Mouse (Mus musculus): Measurements from ENCODE around the gene Fhl3.

Gene Fhl3

DNA sequence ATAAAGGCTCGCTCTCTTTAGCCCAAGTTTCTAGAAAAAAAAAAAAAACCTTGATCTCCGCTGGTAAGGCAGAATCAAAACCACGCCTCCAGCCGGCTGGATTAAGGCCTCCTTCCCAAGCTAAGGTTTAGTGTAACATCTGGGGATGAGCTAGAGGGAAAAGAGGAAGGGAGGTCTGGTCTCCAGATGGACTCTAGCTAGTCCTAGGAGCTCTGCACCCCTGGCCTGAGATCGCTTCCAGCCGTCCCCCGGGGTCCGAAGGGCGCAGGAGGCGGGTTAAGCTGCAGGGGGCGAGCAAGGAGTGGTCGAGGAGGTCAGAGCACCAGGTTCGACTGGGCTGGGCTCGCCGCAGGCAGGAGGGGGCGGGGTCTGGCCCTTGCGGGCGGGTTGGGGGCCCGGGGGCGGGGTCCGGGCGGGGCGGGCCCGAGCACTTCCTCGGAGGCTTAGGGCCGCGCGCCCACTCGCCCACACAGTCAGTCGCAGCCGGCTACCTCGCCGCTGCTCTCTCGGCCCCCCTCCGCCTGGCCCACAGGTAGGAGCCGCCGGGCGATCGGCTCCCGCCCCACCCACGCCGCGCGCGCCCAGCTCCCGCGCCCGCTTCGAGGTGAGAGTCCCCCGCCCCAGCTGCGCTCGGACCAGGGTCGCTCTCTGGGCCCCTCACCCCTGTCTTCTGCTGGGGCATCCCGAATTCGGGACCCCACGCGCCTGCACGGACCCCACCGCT lies at the start of gene Fhl3:
Gene Fhl3, plus strand, starts transcription at position 454 of the 724 bp plus-strand sequence.
- peak; percentile 73 to 87 for DNase-seq (ENCODE audit: inconsistent age in 2 of 2, low spot score in 1 of 2)

DNA sequence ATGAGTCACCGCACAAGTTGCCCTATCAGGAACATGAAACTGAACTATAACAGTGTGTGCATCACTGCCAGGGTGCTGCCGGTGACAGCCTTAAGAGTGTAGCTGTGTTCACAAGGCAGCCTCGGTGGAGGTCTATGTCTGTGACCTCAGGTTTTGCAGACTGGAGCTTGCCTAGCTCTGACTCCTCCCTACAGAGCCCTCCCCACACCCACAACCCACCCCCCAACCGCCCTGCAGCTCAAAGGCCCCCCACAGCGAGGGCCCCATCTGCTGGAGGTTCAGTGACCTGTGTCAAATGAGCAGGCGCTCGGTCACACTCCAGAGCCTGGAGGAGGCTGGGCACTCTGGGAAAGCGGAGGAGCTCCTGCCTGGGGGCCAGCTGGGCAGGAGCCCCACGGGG lies 47.6 kb upstream of the Fhl3 start:
- DNase-seq (ENCODE audit: inconsistent age in 2 of 2, low spot score in 1 of 2): no peak

DNA sequence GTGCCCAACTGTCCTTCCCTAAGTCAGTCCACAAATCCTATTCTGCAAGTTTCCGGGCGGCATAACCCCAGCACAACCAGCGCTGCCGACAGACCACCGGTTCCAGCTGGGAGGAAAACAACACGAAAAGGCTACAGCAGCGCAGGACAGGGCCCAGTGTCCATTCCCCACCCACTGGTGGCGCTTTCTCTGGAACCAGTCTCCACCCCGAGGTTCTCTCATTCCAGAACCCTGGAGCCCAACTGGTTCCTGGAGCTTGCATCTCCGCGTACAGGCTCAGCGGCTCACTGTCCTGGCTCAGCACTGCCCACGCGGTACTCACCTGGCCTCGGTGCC lies 44.0 kb upstream of the Fhl3 start, which contains the start of gene Pou3f1:
Gene Pou3f1, plus strand, starts transcription at position 290 of the 336 bp plus-strand sequence.
- DNase-seq (ENCODE audit: inconsistent age in 2 of 2, low spot score in 1 of 2): no peak

DNA sequence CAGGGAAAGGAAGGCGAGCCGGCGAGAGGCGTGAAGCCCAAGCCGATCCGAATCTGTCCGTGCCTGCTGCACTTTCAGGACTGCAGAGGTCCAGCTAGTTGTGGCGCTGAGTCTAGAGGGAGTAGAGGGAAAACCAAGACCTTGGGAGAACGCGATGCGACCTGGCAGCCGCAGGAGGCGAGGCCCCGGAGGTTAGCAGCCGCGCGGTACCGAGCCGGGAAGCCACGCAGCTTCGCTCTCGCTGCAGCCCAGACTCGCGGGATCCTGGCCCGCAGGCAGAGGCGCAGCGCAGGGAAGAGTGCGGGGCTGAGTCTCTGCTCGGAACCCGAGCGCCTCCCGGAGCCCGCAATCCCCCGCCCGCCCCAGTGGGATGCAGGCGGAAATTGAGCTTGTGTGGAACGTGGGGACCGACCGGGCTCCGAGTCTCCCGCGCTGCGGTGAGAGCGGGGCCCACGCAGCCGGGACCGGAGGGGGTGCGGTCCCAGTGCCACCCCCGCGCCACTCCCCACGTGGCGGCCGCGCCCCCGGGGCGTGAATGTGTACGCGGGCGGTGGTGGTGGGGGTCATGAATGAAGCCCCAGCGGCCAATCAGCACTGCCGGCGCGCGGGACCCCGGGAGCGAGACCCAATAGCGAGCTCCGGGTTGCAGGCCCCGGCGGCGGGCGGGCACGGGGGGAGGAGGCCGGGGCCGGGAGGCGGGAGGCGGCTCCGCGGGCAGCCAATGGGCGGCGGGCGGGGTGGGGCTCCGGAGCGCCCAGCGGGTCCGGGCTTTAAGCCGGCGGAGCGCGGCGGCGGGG lies 43.4 kb upstream of the Fhl3 start:
- DNase-seq (ENCODE audit: inconsistent age in 2 of 2, low spot score in 1 of 2): peak; percentile 77 to 90

DNA sequence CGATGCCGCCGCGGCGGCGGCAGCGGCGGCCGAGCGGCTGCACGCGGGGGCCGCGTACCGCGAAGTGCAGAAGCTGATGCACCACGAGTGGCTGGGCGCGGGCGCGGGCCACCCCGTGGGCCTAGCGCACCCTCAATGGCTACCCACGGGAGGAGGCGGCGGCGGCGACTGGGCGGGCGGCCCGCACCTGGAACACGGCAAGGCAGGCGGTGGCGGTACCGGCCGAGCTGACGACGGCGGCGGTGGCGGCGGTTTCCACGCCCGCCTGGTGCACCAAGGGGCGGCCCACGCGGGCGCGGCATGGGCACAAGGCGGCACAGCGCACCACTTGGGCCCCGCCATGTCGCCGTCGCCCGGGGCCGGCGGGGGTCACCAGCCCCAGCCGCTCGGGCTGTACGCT lies 42.7 kb upstream of the Fhl3 start:
- peak in 1 of 2 experiments; percentile 18 for DNase-seq (ENCODE audit: inconsistent age in 2 of 2, low spot score in 1 of 2)

DNA sequence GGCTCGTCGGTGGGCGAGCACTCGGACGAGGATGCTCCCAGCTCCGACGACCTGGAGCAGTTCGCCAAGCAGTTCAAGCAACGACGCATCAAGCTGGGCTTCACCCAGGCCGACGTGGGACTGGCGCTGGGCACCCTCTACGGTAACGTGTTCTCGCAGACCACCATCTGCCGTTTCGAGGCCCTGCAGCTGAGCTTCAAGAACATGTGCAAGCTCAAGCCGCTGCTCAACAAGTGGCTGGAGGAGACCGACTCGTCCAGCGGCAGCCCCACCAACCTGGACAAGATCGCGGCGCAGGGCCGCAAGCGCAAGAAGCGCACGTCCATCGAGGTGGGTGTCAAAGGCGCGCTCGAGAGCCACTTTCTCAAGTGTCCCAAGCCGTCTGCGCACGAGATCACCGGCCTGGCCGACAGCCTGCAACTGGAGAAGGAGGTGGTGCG lies 42.1 kb upstream of the Fhl3 start:
- peak in 1 of 2 experiments; percentile 40 for DNase-seq (ENCODE audit: inconsistent age in 2 of 2, low spot score in 1 of 2)

DNA sequence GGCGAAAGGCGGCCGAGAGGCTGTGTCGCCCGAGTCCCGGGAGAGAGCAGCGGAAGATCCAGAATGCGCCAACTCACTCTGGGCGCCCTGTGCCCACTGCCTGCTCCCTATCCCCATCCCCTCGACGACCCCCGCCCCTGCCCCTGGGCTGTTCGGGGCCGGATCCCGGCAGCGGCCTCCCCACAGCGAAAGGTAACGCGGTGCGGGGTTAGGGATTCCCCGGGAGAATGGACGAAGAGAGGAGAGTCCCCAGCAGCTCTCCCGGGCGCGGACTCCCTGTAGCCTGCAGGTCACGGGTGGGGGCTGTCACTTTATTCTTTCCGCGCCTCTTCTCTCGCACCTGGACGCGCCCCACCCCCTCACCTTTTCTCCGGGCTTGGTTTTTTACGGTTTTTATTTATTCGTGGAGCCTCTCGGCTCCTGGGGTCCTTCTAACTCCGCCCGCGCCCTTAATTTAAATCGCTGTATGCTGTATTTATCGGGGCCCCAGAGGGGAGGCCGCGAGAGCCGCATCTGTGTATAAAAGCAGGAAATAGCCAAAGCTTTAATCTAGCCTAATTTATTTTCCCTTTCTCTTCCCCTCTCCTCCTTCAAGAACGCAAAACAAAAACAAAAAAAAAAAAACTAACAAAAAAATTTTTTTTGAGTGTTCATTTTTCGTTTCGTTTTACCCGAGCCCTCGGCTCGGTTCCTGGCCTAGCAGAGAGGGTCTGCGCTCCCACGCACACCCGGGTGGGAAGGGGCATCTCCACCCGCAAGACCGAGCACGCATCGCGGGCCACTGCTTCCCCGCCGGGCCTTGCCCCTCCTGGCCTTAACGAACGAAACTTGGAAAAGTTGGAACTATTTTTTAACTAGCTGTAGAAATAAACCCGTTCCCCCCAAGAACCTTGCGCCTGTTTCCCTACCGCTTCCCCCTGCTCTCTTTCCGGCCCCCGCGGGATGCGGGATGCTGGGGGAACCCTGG lies 41.0 kb upstream of the Fhl3 start:
- peak in 1 of 2 experiments; percentile 55 for DNase-seq (ENCODE audit: inconsistent age in 2 of 2, low spot score in 1 of 2)

DNA sequence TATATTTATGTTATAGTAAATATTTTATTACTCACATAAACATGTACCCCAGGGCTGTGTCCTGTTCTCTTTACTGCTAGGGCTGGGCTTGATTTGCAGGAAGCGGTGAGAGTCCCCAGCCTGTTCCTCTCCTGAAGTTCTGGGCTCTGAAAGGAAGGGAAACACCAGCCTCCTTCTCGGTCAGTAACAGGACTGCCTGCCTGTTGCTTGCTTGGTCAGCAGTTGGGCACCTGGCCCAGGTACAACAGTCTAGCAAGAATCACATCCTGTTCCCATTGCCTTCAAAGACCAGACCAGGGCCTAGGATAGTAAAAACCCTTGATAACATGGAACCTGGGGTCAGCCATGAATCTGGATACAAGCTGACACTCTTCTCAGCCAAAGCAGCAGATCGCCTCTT lies 39.9 kb upstream of the Fhl3 start:
- no peak for DNase-seq (ENCODE audit: inconsistent age in 2 of 2, low spot score in 1 of 2)

DNA sequence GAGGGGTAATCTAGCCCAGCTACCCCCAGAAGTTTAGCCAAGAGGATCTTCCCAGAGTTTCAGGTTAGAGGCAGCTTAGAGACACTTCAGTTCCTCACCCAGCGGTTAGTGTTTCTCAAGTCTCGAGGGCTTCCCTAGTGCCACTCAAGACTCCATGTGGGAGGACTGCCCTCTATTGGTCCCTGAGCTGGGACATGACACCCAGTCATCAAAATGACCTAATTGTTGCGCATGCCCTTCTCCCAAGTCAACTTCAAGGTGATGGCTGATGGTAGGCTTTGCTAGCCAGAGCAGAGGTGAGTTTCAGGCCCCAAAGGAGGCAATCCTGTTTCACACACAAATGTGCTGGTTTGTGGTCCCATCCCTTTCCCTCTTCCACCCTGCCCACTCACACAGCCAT lies 37.5 kb upstream of the Fhl3 start:
- peak in 1 of 2 experiments; percentile 65 for DNase-seq (ENCODE audit: inconsistent age in 2 of 2, low spot score in 1 of 2)

DNA sequence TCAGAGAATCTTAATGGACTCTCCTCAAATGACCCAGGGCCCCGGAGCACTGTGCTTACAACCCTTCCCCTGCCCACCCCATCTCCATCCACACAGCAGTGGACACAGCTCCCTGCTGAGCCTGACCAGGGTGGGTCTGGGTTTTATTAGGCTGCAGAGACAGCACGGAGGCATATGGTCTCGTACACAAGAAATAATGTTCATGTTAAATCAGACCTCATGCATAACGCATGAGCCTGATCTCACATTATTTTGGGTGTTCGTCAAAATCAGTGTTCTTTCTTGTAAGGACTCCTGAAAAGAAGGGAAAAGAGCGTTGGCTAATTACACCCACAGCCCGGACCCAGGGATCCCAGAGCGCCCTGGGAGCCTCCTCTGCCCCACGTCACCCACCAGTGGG lies 36.3 kb upstream of the Fhl3 start:
- no peak for DNase-seq (ENCODE audit: inconsistent age in 2 of 2, low spot score in 1 of 2)

DNA sequence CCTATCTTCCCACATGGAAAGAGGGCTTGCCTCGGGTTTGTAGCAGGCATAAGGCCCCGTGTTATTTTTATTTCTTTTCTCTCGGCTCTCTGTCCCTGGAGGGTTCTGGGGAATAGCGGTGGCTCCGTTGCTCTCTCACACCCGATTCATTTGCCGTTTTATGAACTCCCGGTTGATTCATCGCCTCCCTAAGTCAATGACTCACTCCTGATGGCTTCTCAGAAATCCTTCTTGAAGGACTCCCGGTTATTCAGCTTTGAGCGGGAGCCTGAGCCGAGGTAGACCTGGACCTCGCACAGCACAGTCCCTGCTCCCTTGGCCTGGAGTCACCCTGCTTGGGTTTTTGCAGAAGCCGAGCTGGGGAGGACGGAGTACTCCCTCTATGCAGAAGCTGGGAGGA lies 35.9 kb upstream of the Fhl3 start:
- DNase-seq (ENCODE audit: inconsistent age in 2 of 2, low spot score in 1 of 2): peak in 1 of 2 experiments; percentile 55

DNA sequence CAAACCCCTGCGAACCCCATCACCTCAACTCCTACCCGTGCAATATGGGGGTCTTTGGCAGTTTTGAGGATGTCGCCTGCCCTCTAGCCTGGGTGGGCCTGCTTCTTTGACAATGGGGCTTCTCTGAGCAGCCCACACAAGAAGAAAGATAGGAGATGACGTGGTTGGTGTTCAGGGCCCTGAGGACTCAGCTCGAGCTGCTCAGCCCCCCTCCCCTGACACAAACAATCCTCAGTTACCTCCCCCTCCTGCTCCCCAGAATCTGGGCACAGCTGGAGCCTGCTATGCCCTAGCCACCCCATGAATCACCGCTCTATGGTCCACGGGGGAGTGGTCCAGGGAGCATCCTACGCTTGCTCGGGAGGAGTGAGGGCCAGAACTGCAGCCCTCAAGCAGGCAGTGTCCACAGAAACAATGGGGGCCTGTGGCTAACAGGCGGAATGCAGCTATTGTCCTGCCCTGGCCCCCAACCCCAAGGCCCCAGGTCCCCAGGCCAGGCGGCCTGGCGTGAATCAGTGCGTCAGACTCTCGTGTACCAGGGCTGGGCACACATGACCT lies 32.9 kb upstream of the Fhl3 start:
- no peak for DNase-seq (ENCODE audit: inconsistent age in 2 of 2, low spot score in 1 of 2)

DNA sequence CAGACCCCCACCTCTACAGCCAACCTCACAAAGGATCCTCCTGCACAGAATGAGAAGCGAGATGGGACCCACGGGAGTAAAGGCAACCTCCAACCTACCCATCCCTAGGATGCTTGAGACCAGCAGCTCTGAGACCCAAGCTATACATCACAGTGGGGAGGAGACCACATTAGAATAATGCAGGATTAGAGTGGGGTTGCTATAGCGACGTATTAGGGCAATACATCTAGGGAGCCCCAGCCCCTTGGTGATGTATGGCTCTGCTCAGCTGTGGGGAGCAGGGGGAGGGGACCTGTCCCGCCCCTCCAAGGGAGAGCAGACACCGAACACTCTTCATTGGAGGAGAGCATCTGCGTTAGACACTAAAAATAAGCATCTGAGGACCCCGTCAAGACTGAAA lies 32.4 kb upstream of the Fhl3 start:
- DNase-seq (ENCODE audit: inconsistent age in 2 of 2, low spot score in 1 of 2): no peak

DNA sequence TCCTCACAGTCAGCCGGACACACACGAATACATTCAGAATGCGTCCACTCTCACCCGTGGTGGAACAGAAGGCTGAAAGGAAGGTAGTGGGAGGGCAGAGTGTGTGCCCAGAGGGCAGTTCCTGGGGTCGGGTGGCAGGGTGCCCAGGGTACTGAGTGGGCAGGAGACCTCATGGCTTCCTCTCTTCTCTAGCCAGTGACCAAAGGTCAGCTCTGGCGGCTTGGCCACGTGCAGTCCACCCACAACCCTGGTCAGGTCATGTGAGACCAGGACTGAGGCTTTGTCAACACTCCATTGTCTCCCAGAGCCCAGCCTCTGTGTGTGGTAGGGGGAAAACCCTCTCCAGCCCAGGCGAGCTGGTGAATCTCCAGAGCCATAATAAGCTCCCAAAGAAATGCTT lies 30.3 kb upstream of the Fhl3 start:
- DNase-seq (ENCODE audit: inconsistent age in 2 of 2, low spot score in 1 of 2): no peak

DNA sequence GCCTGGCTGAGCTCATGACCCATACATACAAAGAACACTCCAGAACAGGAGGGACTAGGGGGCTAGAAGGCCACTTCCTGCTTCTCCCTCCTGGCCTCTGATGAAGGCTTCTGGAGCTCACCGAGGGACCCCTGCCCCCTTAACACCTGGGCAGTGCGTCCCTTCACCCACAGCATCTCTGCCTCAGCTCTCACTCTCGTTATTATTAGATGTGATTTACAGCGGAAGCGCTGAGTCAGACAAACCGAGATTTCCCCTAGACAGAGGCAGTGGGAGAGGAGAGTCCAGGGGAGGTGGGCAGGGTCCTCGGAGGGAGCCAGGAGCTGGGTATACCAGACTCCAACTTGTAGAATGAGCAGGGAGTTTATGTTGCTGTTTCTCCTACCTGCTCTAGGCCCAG lies 28.9 kb upstream of the Fhl3 start:
- no peak for DNase-seq (ENCODE audit: inconsistent age in 2 of 2, low spot score in 1 of 2)

DNA sequence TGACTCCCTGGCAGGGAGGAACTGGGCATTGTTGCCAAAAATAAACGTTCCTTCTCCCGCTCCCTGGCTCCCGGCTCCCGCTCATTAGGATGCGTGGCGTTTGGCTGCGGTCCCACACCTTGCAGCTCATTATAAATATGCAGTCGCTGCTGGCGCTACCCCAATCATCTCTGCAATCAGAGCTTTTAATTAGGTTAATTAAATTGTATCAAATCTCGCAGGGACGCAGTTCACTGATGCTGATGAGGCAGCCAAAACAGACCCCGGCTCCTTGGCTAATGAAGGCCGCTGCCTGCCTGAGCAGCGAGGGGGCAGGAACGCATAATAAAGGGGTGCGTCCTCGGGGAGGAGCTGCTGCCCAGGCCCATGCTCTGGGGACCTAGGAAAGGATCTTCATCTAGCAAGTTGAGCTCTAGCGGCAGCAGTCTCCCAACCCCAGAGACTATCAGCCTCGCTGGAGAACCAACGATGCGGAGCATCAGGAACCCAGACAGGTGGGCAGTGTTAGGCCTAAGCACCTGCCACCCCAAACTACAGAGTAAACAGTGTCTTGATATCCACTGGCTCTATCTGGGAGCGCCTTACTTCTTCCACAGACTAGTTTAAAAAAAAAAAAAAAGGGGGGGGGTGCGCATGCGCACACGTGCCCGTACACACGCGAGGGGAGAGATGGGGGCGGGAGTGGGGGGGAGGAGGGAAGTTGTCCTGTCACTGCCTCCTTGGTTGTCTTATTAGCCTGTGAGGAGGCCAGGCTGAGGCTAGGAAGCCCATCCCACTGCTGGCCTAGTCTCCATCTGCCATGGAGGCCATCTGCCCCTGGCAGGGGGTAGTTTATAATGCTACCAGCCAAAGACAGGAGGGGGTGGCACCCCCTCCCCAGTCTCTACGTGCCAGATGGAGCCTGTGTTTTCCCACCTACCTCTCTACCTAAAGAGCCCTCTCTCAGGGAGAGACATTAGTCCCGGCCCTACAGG lies 27.9 kb upstream of the Fhl3 start:
- DNase-seq (ENCODE audit: inconsistent age in 2 of 2, low spot score in 1 of 2): no peak

DNA sequence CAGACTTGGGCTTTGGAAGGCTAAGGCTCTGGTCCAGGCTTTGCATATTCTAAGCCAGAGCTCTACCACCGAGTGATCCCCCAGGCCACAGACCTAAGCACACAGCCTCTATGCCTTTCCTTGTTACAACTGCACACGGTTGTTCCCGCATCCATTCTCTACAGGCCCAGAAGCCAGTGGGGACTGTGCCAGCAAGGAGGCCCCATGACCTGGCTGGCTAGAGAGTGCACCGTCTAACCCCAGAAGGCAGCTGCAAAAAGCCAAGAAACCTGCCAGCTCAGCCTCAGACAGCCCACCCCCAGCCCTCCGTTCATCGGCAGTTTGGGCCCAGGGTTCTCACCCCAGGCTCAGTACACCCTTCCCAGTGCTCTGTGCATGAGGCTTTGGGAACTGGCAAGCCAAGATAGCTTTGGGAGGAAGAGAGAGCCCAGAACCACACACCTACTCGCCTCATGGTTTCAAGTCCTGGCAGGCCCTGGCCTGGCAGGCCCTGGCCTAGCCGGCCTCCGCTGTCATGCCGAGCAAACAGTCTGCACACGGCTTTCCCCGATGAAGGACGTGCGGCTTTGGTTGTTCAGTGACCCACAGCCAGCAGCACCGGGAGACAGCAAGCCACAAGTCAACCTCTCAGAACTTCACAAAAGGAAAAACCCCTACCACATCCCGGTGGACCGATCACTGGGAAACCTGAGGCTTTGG lies 26.0 kb upstream of the Fhl3 start:
- no peak for DNase-seq (ENCODE audit: inconsistent age in 2 of 2, low spot score in 1 of 2)

DNA sequence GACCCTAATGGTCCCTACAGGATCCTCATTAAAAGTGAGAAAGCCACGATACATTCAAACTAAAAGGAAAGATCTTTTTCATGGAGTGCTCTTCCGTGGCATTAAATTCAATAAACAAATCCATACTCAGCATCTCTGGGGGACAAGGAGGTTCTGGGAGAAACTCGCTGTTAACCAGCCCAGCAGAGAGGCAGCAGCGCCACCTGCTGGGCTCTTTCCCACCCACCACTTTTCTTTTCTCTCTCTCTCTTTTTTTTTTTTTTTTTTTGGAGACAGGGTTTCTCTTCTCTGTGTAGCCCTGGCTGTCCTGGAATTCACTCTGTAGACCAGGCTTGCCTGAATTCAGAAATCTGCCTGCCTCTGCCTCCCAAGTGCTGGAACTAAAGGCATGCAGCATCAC lies 25.5 kb upstream of the Fhl3 start:
- peak in 1 of 2 experiments; percentile 77 for DNase-seq (ENCODE audit: inconsistent age in 2 of 2, low spot score in 1 of 2)

DNA sequence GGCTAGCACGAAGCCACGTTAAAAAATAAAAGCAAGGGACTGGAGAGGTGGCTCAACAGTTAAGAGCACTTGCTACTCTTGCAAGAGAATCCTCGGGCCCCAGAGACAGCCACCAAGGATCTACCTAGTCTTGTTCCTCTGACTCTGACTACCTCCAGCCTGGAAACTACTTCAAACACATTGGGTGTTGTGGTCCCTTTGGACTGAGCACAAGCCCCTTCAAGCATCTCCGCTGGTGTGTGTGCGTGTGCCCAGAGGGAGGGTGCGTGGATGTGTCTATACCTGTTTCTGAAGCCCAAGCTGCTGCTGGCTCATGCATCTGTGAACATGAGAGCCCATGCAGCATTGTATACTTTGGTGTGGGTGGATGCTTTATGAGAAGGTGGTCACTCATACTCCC lies 24.5 kb upstream of the Fhl3 start:
- DNase-seq (ENCODE audit: inconsistent age in 2 of 2, low spot score in 1 of 2): no peak

Measured in adrenal gland, adult (tissue).